ENCODE assay signal across 18 mouse cellular contexts in genomic region chr13:37532596-37533170, GRCm38 (mm10).
DNase-seq lines count a peak whose midpoint lies in the region; ATAC-seq and TF ChIP-seq lines count a peak whose summit lies in the region.
"Had no signal": no experiment of that assay in that cellular context is flagged by ENCODE, and none has a peak within 500 bp of the region (broad histone marks: within the 10 kb centered on the region; RNA-seq: fewer than 3 reads in every experiment).

No protein-coding gene starts in this region.

- no peak for ATAC-seq in lung, embryonic 14.5 days (ENCODE audit: insufficient read depth)
- ATAC-seq in CD4-positive, CD25-positive, alpha-beta regulatory T cell, adult 4 months: peak; percentile 79
- peak; percentile 76 for ATAC-seq in activated CD4-positive, CD25-positive, alpha-beta regulatory T cell, adult 4 months
- ATAC-seq: forebrain, postnatal 0 days; liver, embryonic 12.5 days; lung, postnatal 0 days had no signal

- H3K4me1 ChIP-seq in lung, embryonic 14.5 days (ENCODE audit: insufficient read depth): peaks cover 9% of the 10 kb centered on the region
- H3K4me1 ChIP-seq: neural tube, embryonic 15.5 days had no signal

- no peaks in the 10 kb centered on the region for H3K9me3 ChIP-seq in lung, embryonic 14.5 days (ENCODE audit: low read depth, low read length)
- H3K9me3 ChIP-seq: heart, embryonic 10.5 days; liver, embryonic 12.5 days; neural tube, embryonic 15.5 days had no signal

- H3K4me2 ChIP-seq in lung, embryonic 14.5 days: no peak overlapping the region
- H3K4me2 ChIP-seq: liver, embryonic 12.5 days; neural tube, embryonic 15.5 days had no signal

- 73% methylated on average over 7 of the region's 7 CpGs for WGBS in lung, embryonic 14.5 days

- no peak overlapping the region for H3K27ac ChIP-seq in lung, embryonic 14.5 days (ENCODE audit: low read depth)
- H3K27ac ChIP-seq: heart, embryonic 10.5 days; liver, embryonic 12.5 days; neural tube, embryonic 15.5 days; stomach, postnatal 0 days had no signal

- peak; percentile 46 for DNase-seq in lung, embryonic 14.5 days
- DNase-seq in lung, postnatal 36 days: no peak
- DNase-seq in splenic B cell, adult 2 months (ENCODE audit: low read depth, low spot score): peak; percentile 54
- DNase-seq in MN1 (ENCODE audit: low spot score): no peak
- DNase-seq in cerebellum, postnatal 14 days: no peak
- DNase-seq: adrenal gland, adult 8-10 months; cerebellum, adult 9-11 months; forebrain, postnatal 0 days; gastrocnemius, postnatal 25 days; spleen, adult 18-20 months had no signal

- no peaks in the 10 kb centered on the region for H3K27me3 ChIP-seq in lung, embryonic 14.5 days (ENCODE audit: insufficient read depth, low read length)
- H3K27me3 ChIP-seq in splenic B cell, adult 2 months (ENCODE audit: control insufficient read depth, insufficient read depth, low read length, poor library complexity, severe bottlenecking): no peaks in the 10 kb centered on the region
- H3K27me3 ChIP-seq: liver, embryonic 12.5 days; neural tube, embryonic 15.5 days had no signal

- TF ChIP-seq CTCF in lung, embryonic 14.5 days (IDR thresholded peaks at IDR 0.05; ENCODE audit: low read depth): no peak

- no peak overlapping the region for H3K9ac ChIP-seq in lung, embryonic 14.5 days
- H3K9ac ChIP-seq: forebrain, postnatal 0 days; liver, embryonic 12.5 days; neural tube, embryonic 15.5 days had no signal

- H3K36me3 ChIP-seq in lung, embryonic 14.5 days (ENCODE audit: insufficient read depth): no peaks in the 10 kb centered on the region
- H3K36me3 ChIP-seq in splenic B cell, adult 2 months (ENCODE audit: control insufficient read depth, insufficient read depth, low read length, poor library complexity, severe bottlenecking): no peaks in the 10 kb centered on the region
- H3K36me3 ChIP-seq: heart, embryonic 10.5 days; liver, embryonic 12.5 days; neural tube, embryonic 15.5 days had no signal

- H3K4me3 ChIP-seq in lung, embryonic 14.5 days (ENCODE audit: low read depth, low read length): no peak overlapping the region
- H3K4me3 ChIP-seq: heart, embryonic 10.5 days; liver, embryonic 12.5 days; megakaryocyte, embryonic 14.5 days; neural tube, embryonic 15.5 days had no signal

Comparison
In these comparisons a context has a peak if more than half of its experiments do, and no peak if none do; other contexts are left out.
1. DNase-seq: peak in lung, embryonic 14.5 days (single experiment) and splenic B cell, adult 2 months (single experiment); none in lung, postnatal 36 days (single experiment), MN1 (single experiment) and cerebellum, postnatal 14 days (0 of 2).